Mouse (Mus musculus) midbrain, embryonic 15.5 days (tissue): ENCODE results near the gene Fgfr2. TPM values are rescaled to one million over a fixed set of nuclear protein-coding genes. Genes with fewer than 3 reads are reported as not detected.

ENCODE experiments used
- ATAC-seq: fragments of 200-750 bp; cut with Nextera tagmentation; replicated peaks from 2 replicates; pipeline ENCODE4 v1.8.0; 2017; ENCODE audit warnings: moderate TSS enrichment
- H3K27ac ChIP-seq: fragments of 300-500 bp; sonication (generic); 2 replicates; pipeline ENCODE4 v1.5.1; 2015; ENCODE audit warnings: mild to moderate bottlenecking, inconsistent platforms
- H3K27me3 ChIP-seq: fragments of 300-500 bp; sonication (generic); replicated peaks from 2 replicates; pipeline ENCODE4 v1.6.1; 2015; ENCODE audit warnings: inconsistent platforms
- H3K36me3 ChIP-seq: fragments of 300-500 bp; sonication (generic); replicated peaks from 2 replicates; pipeline ENCODE4 v1.6.1; 2015; ENCODE audit warnings: inconsistent platforms
- H3K4me1 ChIP-seq: fragments of 300-500 bp; sonication (generic); 2 replicates; pipeline ENCODE4 v1.6.1; 2015; ENCODE audit warnings: inconsistent platforms
- H3K4me2 ChIP-seq: fragments of 300-500 bp; sonication (generic); 2 replicates; pipeline ENCODE4 v1.6.1; 2015; ENCODE audit warnings: inconsistent platforms, mild to moderate bottlenecking, moderate library complexity
- H3K4me3 ChIP-seq: fragments of 300-500 bp; sonication (generic); 2 replicates; pipeline ENCODE4 v1.5.1; 2015; ENCODE audit warnings: mild to moderate bottlenecking, inconsistent platforms
- H3K9ac ChIP-seq: fragments of 300-500 bp; sonication (generic); 2 replicates; pipeline ENCODE4 v1.6.1; 2015; ENCODE audit warnings: mild to moderate bottlenecking, inconsistent platforms
- H3K9me3 ChIP-seq: fragments of 300-500 bp; sonication (generic); 2 replicates; pipeline ENCODE4 v1.6.1; 2016; ENCODE audit warnings: inconsistent platforms
- WGBS: fragments of 180-500 bp; shearing (Covaris S2); methylation state at CpG from one replicate; pipeline ENCODE4 v1.1.7; 2015; ENCODE audit warnings: mixed read lengths; 5-methylcytosine and 5-hydroxymethylcytosine counted together
- polyA plus RNA-seq: library from polyadenylated mRNA; unstranded; fragments of >200 nt; fragmentation: Nextera tagmentation; extraction: Ambion mirVana; gene quantifications from 2 replicates; pipeline ENCODE4 v1.2.1, GENCODE M21; 2015

Fgfr2 gene
- polyA plus RNA-seq, 1 experiment from 2014 or later, result 23.3 TPM

GRCm38 (mm10) chr7:130922981-130923731 is 2200.0 kb downstream of the Fgfr2 start:
- H3K27me3 ChIP-seq, result no peaks in the 10 kb centered on the region
- no peak overlapping the region for H3K9ac ChIP-seq
- no peak for ATAC-seq
- H3K27ac ChIP-seq, result no peak overlapping the region
- H3K4me3 ChIP-seq, result no peak overlapping the region
- H3K36me3 ChIP-seq, result no peaks in the 10 kb centered on the region
- no peak overlapping the region for H3K4me2 ChIP-seq
- WGBS, result 64% methylated on average over 13 of the region's 13 CpGs
- no peaks in the 10 kb centered on the region for H3K9me3 ChIP-seq
- H3K4me1 ChIP-seq, result no peaks in the 10 kb centered on the region

- no peaks in the 10 kb centered on the region for H3K4me1 ChIP-seq
- H3K4me3 ChIP-seq, result no peak overlapping the region
- no peak overlapping the region for H3K9ac ChIP-seq
- H3K9me3 ChIP-seq, result no peaks in the 10 kb centered on the region
- WGBS, result 62% methylated on average over 2 of the region's 2 CpGs
- no peaks in the 10 kb centered on the region for H3K27me3 ChIP-seq
- no peak for ATAC-seq
- no peak overlapping the region for H3K27ac ChIP-seq
- H3K4me2 ChIP-seq, result no peak overlapping the region
- no peaks in the 10 kb centered on the region for H3K36me3 ChIP-seq
These were observed 2204.9 kb downstream of the Fgfr2 start for GRCm38 (mm10) chr7:130918260-130918659.

- no peaks in the 10 kb centered on the region for H3K9me3 ChIP-seq
- no peak overlapping the region for H3K9ac ChIP-seq
- no peaks in the 10 kb centered on the region for H3K4me1 ChIP-seq
- no peaks in the 10 kb centered on the region for H3K27me3 ChIP-seq
- ATAC-seq, result no peak
- H3K4me2 ChIP-seq, result no peak overlapping the region
- 42% methylated on average over 5 of the region's 5 CpGs for WGBS
- peaks cover 8% of the 10 kb centered on the region; the same call in 1 of the 2 replicates for H3K36me3 ChIP-seq
- no peak overlapping the region for H3K27ac ChIP-seq
- no peak overlapping the region for H3K4me3 ChIP-seq
These were observed 2208.3 kb downstream of the Fgfr2 start for GRCm38 (mm10) chr7:130914693-130915363.

- Histone ChIP-seq H3K9ac (no peak overlapping the region), H3K4me3 (no peak overlapping the region), H3K4me1 (no peaks in the 10 kb centered on the region), H3K36me3 (peaks cover 11% of the 10 kb centered on the region; the same call in 1 of the 2 replicates), H3K27ac (no peak overlapping the region), H3K9me3 (no peaks in the 10 kb centered on the region), H3K27me3 (no peaks in the 10 kb centered on the region), H3K4me2 (no peak overlapping the region)
- ATAC-seq, result no peak
- WGBS, result 96% methylated on average over 14 of the region's 14 CpGs
These were observed 2212.3 kb downstream of the Fgfr2 start for GRCm38 (mm10) chr7:130910841-130911240.

- 93% methylated on average over 13 of the region's 13 CpGs for WGBS
- Histone ChIP-seq H3K4me2 (no peak overlapping the region), H3K9me3 (no peaks in the 10 kb centered on the region), H3K9ac (no peak overlapping the region), H3K4me3 (no peak overlapping the region), H3K4me1 (no peaks in the 10 kb centered on the region), H3K27ac (no peak overlapping the region), H3K36me3 (peaks cover 2% of the 10 kb centered on the region; the same call in 1 of the 2 replicates), H3K27me3 (no peaks in the 10 kb centered on the region)
- ATAC-seq, result no peak
These were observed 2218.4 kb downstream of the Fgfr2 start for GRCm38 (mm10) chr7:130904571-130905365.

- Histone ChIP-seq H3K4me1 (no peaks in the 10 kb centered on the region), H3K27me3 (no peaks in the 10 kb centered on the region), H3K9me3 (no peaks in the 10 kb centered on the region), H3K4me3 (no peak overlapping the region), H3K4me2 (no peak overlapping the region), H3K27ac (no peak overlapping the region), H3K36me3 (no peaks in the 10 kb centered on the region; the same call in 1 of the 2 replicates), H3K9ac (no peak overlapping the region)
- ATAC-seq, result no peak
- WGBS, result 92% methylated on average over 16 of the region's 16 CpGs
These were observed 2219.6 kb downstream of the Fgfr2 start for GRCm38 (mm10) chr7:130903505-130904074.

GRCm38 (mm10) chr7:130902929-130903328 is 2220.2 kb downstream of the Fgfr2 start:
- H3K4me1 ChIP-seq, result no peaks in the 10 kb centered on the region
- no peak overlapping the region for H3K9ac ChIP-seq
- H3K27me3 ChIP-seq, result no peaks in the 10 kb centered on the region
- no peaks in the 10 kb centered on the region; the same call in 1 of the 2 replicates for H3K36me3 ChIP-seq
- H3K27ac ChIP-seq, result no peak overlapping the region
- no peak overlapping the region for H3K4me2 ChIP-seq
- H3K9me3 ChIP-seq, result no peaks in the 10 kb centered on the region
- WGBS, result 97% methylated on average over 1 of the region's 1 CpGs
- H3K4me3 ChIP-seq, result no peak overlapping the region
- no peak for ATAC-seq

- H3K27me3 ChIP-seq, result no peaks in the 10 kb centered on the region
These were observed 2222.8 kb downstream of the Fgfr2 start for GRCm38 (mm10) chr7:130900233-130900848.

GRCm38 (mm10) chr7:130898373-130898772 is 2224.8 kb downstream of the Fgfr2 start:
- no peaks in the 10 kb centered on the region; the same call in 1 of the 2 replicates for H3K36me3 ChIP-seq
- H3K4me3 ChIP-seq, result no peak overlapping the region
- H3K9ac ChIP-seq, result no peak overlapping the region
- no peak overlapping the region for H3K4me2 ChIP-seq
- ATAC-seq, result no peak
- H3K9me3 ChIP-seq, result no peaks in the 10 kb centered on the region
- no peaks in the 10 kb centered on the region for H3K4me1 ChIP-seq
- H3K27me3 ChIP-seq, result no peaks in the 10 kb centered on the region
- WGBS, result 82% methylated on average over 4 of the region's 4 CpGs
- H3K27ac ChIP-seq, result no peak overlapping the region

More at GRCm38 (mm10) chr7:130900233-130900848, 2222.8 kb downstream of the Fgfr2 start:
- no peaks in the 10 kb centered on the region; the same call in 1 of the 2 replicates for H3K36me3 ChIP-seq
- no peak overlapping the region for H3K4me3 ChIP-seq
- H3K9me3 ChIP-seq, result no peaks in the 10 kb centered on the region
- 92% methylated on average over 5 of the region's 5 CpGs for WGBS
- H3K4me1 ChIP-seq, result no peaks in the 10 kb centered on the region
- no peak for ATAC-seq
- no peak overlapping the region for H3K4me2 ChIP-seq
- H3K9ac ChIP-seq, result no peak overlapping the region
- no peak overlapping the region for H3K27ac ChIP-seq

- H3K9ac ChIP-seq, result no peak overlapping the region
- no peak for ATAC-seq
- H3K36me3 ChIP-seq, result no peaks in the 10 kb centered on the region; the same call in 1 of the 2 replicates
These were observed 2225.9 kb downstream of the Fgfr2 start for GRCm38 (mm10) chr7:130897201-130897600.

GRCm38 (mm10) chr7:130896064-130896463 is 2227.1 kb downstream of the Fgfr2 start:
- Histone ChIP-seq H3K27ac (no peak overlapping the region), H3K4me3 (no peak overlapping the region), H3K4me1 (no peaks in the 10 kb centered on the region), H3K9me3 (no peaks in the 10 kb centered on the region), H3K36me3 (no peaks in the 10 kb centered on the region; the same call in 1 of the 2 replicates), H3K9ac (no peak overlapping the region), H3K27me3 (no peaks in the 10 kb centered on the region), H3K4me2 (no peak overlapping the region)
- 69% methylated on average over 3 of the region's 3 CpGs for WGBS
- ATAC-seq, result no peak

More at GRCm38 (mm10) chr7:130897201-130897600, 2225.9 kb downstream of the Fgfr2 start:
- no peaks in the 10 kb centered on the region for H3K9me3 ChIP-seq
- WGBS, result 93% methylated on average over 10 of the region's 10 CpGs
- no peaks in the 10 kb centered on the region for H3K4me1 ChIP-seq
- H3K4me2 ChIP-seq, result no peak overlapping the region
- H3K4me3 ChIP-seq, result no peak overlapping the region
- H3K27ac ChIP-seq, result no peak overlapping the region
- no peaks in the 10 kb centered on the region for H3K27me3 ChIP-seq
